Mouse (Mus musculus) CH12.LX (cell line): ENCODE results near the gene Etfdh. TPM values are rescaled to one million over a fixed set of nuclear protein-coding genes. Genes with fewer than 3 reads are reported as not detected.

Experiments
- DNase-seq: peaks from one replicate; pipeline ENCODE4 v3.0.0-alpha.2; 2013; ENCODE audit errors: extremely low read depth
- H3K27ac ChIP-seq: 2 replicates; pipeline ENCODE4 v1.5.1; 2012; ENCODE audit warnings: low read depth, mild to moderate bottlenecking, control low read depth, moderate library complexity; ENCODE audit not compliant: insufficient read depth
- H3K27me3 ChIP-seq: replicated peaks from 2 replicates; pipeline ENCODE3; 2012; ENCODE audit warnings: inconsistent platforms
- H3K36me3 ChIP-seq, 2 experiments: replicated peaks in 1 of 2; 2 replicates each; pipeline versions ENCODE3 to v1.6.1; 2012; ENCODE audit warnings: inconsistent platforms in 1 of 2, low read length in 1 of 2, mild to moderate bottlenecking in 1 of 2, mixed read lengths in 1 of 2, moderate library complexity in 1 of 2; ENCODE audit not compliant: control insufficient read depth in 1 of 2, insufficient read depth in 1 of 2
- H3K4me1 ChIP-seq, 2 experiments: 2 replicates each; pipeline ENCODE4 v1.6.1; 2012; ENCODE audit warnings: inconsistent platforms in 1 of 2, moderate library complexity in 1 of 2; ENCODE audit not compliant: insufficient read depth in 2 of 2, control insufficient read depth in 1 of 2
- H3K4me2 ChIP-seq: 2 replicates; pipeline ENCODE4 v1.6.1; 2012; ENCODE audit warnings: low read depth, mild to moderate bottlenecking, control low read depth; ENCODE audit not compliant: poor library complexity, insufficient read depth, severe bottlenecking
- H3K4me3 ChIP-seq, 3 experiments: fragments of 150-350 bp in 1 of 3; sonication (generic) in 1 of 3; replicated peaks in 1 of 3; 2 replicates each; pipeline versions ENCODE3 to v1.5.1; 2011 to 2012; ENCODE audit warnings: low read depth in 2 of 3, low read length in 2 of 3, mild to moderate bottlenecking in 2 of 3, moderate library complexity in 2 of 3, control low read depth in 1 of 3, improper control_type of control experiment in 1 of 3, inconsistent platforms in 1 of 3, mixed read lengths in 1 of 3; ENCODE audit not compliant: poor library complexity in 1 of 3
- H3K79me2 ChIP-seq: replicated peaks from 2 replicates; pipeline ENCODE4 v1.6.1; 2012; ENCODE audit warnings: mild to moderate bottlenecking, moderate library complexity; ENCODE audit not compliant: control insufficient read depth, poor library complexity, insufficient read depth, severe bottlenecking; ENCODE audit errors: extremely low read depth
- H3K9ac ChIP-seq: 2 replicates; pipeline ENCODE4 v1.6.1; 2012; ENCODE audit warnings: low read depth, mild to moderate bottlenecking, control low read depth, moderate library complexity; ENCODE audit not compliant: insufficient read depth
- H3K9me3 ChIP-seq: replicated peaks from 2 replicates; pipeline ENCODE3; 2012; ENCODE audit warnings: low read length, inconsistent platforms, mixed read lengths
- BHLHE40 ChIP-seq: IDR thresholded peaks from 2 replicates; pipeline ENCODE4 v1.6.1; 2011; ENCODE audit warnings: mild to moderate bottlenecking, low read depth, low read length, improper control_type of control experiment
- CHD1 ChIP-seq: IDR thresholded peaks from 2 replicates; pipeline ENCODE4 v1.6.1; 2012; ENCODE audit warnings: low read depth, low read length, improper control_type of control experiment, inconsistent platforms
- GABPA ChIP-seq: IDR thresholded peaks from 2 replicates; pipeline ENCODE4 v1.6.1; 2012; ENCODE audit warnings: low read depth, low read length, improper control_type of control experiment, inconsistent platforms; ENCODE audit not compliant: insufficient replicate concordance
- JUN ChIP-seq: IDR thresholded peaks from 2 replicates; pipeline ENCODE4 v1.6.1; 2011; ENCODE audit warnings: low read depth, mild to moderate bottlenecking, low read length, improper control_type of control experiment, moderate library complexity; ENCODE audit not compliant: insufficient read depth
- JUND ChIP-seq: conservative IDR thresholded peaks from 2 replicates; pipeline ENCODE4 v1.6.1; 2011; ENCODE audit warnings: low read depth, low read length, improper control_type of control experiment
- MEF2A ChIP-seq: IDR thresholded peaks from 2 replicates; pipeline ENCODE4 v1.6.1; 2014; ENCODE audit warnings: low read depth, mild to moderate bottlenecking, inconsistent platforms, low read length, improper control_type of control experiment, borderline replicate concordance
- ZC3H11A ChIP-seq: IDR thresholded peaks from 2 replicates; pipeline ENCODE4 v1.6.1; 2012; ENCODE audit warnings: low read depth, mild to moderate bottlenecking, inconsistent platforms, low read length, improper control_type of control experiment
- ZMIZ1 ChIP-seq: IDR thresholded peaks from 2 replicates; pipeline ENCODE4 v1.6.1; 2012; ENCODE audit warnings: low read depth, mild to moderate bottlenecking, inconsistent platforms, low read length, improper control_type of control experiment
- dilution Hi-C: fragments of 300-500 bp; cut with MboI; formaldehyde crosslinking; loops from 2 replicates; pipeline ENCODE4 v1.14.3; 2020; ENCODE audit warnings: low sequenced_read_pairs; ENCODE audit not compliant: extremely low pct_unique_long_range_greater_than_20kb, extremely low pct_ligation_motif_present
- in situ Hi-C: fragments of 300-500 bp; cut with MboI; formaldehyde crosslinking; loops from 3 replicates; pipeline ENCODE4 v1.14.3; 2019; ENCODE audit warnings: low sequenced_read_pairs, low pct_ligation_motif_present, low pct_unique_long_range_greater_than_20kb, mixed read lengths
- polyA plus RNA-seq: library from polyadenylated mRNA; unstranded; fragments of >175 nt; gene quantifications from 2 replicates; pipeline ENCODE4 v1.2.1, GENCODE M21; 2012; ENCODE audit warnings: low read depth; ENCODE audit not compliant: insufficient read length
- total RNA-seq, 2 experiments: library from RNA; depleted of rRNA; stranded (reverse); fragments of 300-350 nt in 1 of 2; fragments of >200 nt in 1 of 2; gene quantifications; 2 replicates each; pipeline ENCODE4 v1.2.3; 2012 to 2014

Gene Etfdh
- total and polyA plus RNA-seq, 3 experiments: 22.0 to 32.1 (median 22.4) TPM

DNA sequence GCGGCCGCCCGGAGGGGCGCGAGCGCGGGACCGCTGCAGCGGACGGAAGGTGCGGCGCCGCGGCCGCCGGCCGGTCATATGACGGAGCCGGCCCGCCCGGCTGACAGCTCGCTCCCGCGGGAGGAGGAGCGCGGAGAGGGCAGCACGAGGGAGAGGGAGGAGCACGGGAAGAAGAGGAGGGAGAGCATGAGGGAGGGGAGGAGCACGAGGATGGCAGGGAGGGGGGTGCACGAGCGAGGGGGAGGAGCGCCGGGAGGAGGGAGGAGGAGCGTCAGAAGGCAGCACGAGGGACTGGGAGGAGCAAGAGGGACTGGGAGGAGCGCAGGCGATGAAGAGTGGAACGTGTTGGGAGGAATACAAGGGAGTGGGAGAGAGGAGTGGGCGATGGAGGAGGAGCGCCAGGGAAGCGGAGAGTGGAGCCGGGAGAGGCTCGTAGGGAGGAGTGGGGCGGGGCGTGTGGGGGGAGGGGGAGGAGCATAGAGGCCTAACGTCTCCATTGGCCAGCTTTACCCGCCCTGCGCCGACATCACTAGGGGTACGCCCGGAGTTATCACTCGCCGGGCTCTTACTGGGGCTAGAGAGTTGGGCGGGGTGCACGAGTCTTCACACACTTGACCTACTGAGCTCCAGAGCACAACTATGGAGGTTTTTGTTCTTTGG is 61.5 kb downstream of the Etfdh start, which contains the start of gene Fnip2:
Gene Fnip2, minus strand, starts transcription at position 94 of the 660 bp plus-strand sequence.
- Histone ChIP-seq H3K4me2 (no peak within 1 kb of the TSS), H3K9ac (no peak within 1 kb of the TSS), H3K4me1 (peaks cover 0 to 17% of the 10 kb centered on the region in 2 experiments; a peak in 2 of 4 replicates), H3K4me3 (peak within 1 kb of the TSS in 2 of 3 experiments; percentile 44 to 52), H3K9me3 (peaks cover 12% of the 10 kb centered on the region), H3K36me3 (no peaks in the 10 kb centered on the region), H3K27me3 (peaks cover 64% of the 10 kb centered on the region), H3K27ac (no peak within 1 kb of the TSS), H3K79me2 (no peaks in the 10 kb centered on the region)
- TF ChIP-seq CHD1 (no peak), BHLHE40 (peak; percentile 19; the same call in 1 of the 2 replicates)
- DNase-seq: peak; percentile 63
- dilution Hi-C loops (no loop called here), in situ Hi-C loops (no loop called here)

DNA sequence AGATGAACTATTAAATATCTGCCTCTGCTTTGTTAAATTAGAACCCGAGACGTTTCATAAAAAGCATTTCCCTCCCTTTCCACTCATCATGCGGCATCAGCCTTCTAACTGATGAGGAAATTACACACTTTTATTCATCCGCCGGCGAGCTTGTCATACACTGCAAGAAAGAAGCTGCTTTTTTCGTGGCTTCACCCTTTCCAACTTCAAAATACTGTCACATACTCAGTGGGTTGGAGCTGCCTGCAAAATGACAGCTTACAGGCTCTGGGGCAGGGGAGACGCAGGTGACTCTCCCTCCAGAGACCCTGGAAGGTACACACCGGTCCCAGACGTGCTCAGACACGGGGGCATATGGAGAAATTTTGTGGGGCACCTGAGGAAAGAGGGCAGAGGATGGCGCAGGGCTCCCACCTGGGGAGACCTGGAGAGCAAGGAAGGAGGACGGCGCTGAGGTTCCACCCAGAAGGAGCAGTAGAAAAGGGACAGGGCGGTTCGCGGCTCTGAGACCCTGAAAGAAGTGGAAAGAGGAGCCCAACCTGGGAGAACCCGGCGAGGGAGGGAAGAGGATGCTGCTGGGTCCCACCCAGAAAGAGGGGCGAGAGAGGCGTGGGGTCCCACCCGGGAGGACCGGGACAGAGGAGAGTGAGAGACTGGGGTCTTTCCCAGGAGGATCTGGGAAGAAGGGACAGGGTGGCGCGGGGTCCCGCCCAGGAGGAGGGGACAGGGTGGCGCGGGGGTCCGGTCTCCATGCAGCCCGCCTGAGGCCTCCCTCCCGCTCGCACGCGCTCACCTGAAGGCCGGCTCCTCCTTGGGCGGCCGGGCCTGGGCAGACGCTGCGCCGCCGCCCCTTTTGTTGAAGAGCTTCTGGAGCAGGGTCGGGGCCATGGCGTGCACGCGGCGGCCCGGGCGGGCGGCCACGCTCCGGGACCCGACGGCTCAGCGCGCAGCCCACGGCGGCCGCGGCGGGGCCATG is 62.3 kb downstream of the Etfdh start:
- no peaks in the 10 kb centered on the region for H3K79me2 ChIP-seq
- no peaks in the 10 kb centered on the region for H3K36me3 ChIP-seq
- DNase-seq: no peak
- H3K27me3 ChIP-seq: peaks cover 60% of the 10 kb centered on the region
- in situ Hi-C loops (no loop called here), dilution Hi-C loops (no loop called here)
- peaks cover 12% of the 10 kb centered on the region for H3K9me3 ChIP-seq
- no peak overlapping the region for H3K4me2 ChIP-seq
- H3K4me1 ChIP-seq: peaks cover 0 to 11% of the 10 kb centered on the region in 2 experiments; a peak in 2 of 4 replicates
- TF ChIP-seq ZC3H11A: no peak
- no peak for TF ChIP-seq JUND
- TF ChIP-seq GABPA: no peak
- no peak for TF ChIP-seq ZMIZ1
- TF ChIP-seq MEF2A: no peak
- no peak for TF ChIP-seq JUN
- peak overlapping the region in 1 of 3 experiments; percentile 44 for H3K4me3 ChIP-seq
- no peak overlapping the region for H3K27ac ChIP-seq
- no peak overlapping the region for H3K9ac ChIP-seq
